Mouse (Mus musculus): ENCODE measurements around the gene Pcp4.

Gene Pcp4

DNA sequence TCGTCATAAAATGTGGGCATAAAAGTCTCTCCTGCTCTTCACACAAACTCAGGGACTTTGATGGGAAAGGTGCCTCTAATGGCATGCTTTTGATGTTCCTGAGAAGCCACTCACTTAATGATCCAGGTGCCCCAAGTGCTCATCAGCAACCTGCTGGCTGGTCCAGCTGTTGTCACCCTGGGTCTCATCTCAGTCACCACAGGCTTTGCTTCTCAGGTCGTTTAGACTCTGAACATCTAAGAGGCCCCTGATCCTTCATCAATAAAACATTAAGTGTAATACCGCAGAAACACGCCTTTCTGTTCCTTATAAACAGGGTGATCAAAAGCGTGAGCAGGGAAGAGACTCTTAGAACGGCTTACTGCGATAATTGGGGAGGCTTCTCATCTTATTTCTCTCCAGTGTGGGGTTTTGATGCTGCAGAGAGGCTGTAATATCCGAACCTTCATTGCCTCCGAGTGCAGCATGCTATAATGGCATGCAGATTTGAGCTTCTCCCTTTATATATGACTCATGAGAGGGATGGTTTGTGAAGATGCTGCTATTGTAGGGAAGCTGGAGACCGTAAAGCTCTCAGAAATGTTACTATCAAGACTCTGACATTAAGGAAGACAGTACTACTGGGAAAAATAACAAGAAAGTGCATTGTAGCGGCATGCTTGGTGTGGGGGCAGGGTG lies 19.7 kb downstream of the Pcp4 start:
- DNase-seq (ENCODE audit: extremely low spot score, low spot score) = no peak

DNA sequence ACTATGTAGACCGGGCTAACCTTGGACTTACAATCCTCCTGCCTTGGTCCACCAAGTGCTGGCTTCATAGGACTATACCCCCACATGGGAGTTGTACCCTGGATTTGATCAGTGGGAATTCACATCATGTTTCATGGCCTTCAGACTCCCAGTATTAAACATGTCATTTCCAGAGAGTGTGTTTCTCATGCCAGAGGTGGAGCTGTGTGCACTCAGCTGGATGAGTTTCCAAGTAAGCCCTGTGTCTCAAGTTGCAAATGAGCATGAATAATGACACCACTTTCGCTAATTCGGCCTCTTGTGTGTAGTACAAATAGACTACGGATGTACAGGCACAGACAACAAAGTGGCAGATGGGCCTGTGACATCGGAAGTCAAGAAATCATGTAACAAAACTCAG lies 20.6 kb downstream of the Pcp4 start:
- no peak for DNase-seq (ENCODE audit: extremely low spot score, low spot score)

DNA sequence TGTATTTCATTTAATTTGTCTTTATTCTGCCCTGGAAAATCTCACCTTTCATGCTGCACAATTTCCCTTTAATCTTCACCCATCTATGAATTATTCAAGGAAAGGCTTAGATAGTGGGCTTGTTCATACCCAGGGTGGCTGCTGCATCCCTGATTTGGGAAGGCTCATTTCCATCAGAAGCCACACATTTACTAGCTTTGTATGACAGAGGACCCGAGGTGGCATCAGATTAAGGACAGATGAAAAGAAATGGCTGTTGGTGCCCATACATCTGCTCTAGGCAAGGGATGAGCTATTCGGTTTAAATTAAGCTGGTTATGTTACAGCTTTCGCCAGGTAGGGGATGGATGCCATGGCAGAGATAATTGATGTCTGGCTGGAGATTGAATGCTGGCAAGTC lies 24.1 kb downstream of the Pcp4 start:
- no peak for DNase-seq (ENCODE audit: extremely low spot score, low spot score)

DNA sequence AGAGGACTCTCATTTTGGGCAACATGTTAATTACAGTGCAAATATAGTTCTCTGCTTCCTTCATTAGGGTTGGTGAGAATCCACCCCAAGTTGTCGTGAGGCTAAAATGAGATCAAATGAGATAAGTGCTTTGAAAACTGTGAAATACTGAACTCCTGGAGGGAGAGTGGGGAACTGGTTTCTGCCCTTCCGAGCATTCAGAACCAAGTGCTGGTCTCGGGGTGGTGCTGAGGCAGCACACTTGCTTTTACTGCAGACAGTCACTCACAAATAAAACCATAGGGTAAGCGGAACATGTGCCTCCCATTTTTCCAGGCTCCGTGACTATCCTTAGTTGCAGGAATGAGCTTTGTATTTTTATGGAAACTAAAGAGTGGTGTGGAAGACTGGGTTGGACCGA lies 26.7 kb downstream of the Pcp4 start:
- DNase-seq (ENCODE audit: extremely low spot score, low spot score) = no peak

DNA sequence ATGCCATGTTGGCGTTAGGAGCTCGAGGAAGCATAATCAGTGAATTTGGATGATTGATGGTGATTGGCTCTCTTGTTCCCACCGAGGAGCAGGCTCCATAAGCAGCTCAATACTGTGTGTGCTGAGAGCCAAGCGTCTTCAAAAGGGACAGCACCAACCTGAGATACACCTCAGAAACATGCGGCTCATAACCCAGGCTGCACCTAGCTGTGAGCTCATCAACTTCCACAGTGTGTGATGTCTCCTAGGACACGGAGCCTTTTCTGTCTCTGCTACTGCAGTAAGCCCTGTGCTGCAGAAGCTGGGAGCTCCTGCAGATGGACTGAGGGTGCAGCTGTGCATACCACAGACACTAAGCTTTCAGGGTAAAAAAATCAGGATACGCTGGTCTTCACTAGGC lies 31.5 kb downstream of the Pcp4 start:
- no peak for DNase-seq (ENCODE audit: extremely low spot score, low spot score)

DNA sequence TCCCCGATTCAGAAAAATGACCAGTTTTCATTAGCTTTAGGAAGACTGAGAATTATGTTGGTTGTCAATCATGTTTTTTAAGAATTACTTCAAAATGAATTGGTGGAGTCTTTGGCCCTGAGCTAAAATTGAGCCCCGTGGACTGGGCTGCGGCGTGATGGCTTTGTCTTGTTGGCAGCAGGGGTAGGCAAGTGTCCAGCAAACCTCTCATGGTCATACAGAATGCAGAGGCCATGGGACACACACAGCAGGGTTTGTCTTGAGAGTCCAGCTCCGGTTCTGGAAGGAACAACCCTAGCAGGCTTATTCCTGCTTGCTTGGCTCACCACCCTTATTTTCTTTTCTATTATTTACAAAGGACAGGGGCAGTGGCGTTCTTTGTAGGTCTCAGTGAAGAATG lies 33.8 kb downstream of the Pcp4 start:
- no peak for DNase-seq (ENCODE audit: extremely low spot score, low spot score)

DNA sequence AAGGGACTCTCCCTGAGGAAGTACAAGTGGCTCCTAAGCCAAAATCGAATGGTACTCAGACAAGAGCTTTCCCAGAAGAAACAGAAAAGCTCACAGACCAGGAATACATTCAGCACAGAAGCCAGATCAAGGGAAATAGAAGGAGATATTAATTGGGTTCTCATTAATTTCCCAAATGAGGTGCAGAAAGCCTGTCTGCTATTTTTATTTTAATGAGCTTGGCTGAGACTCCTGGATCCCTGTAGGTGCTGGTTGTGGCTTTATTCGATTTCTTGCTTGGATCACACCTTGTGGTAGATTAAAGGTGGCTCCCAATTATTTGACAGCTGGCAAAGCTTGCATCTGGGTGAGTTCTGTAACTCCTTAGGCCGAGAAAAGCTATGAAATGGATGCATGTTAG lies 35.2 kb downstream of the Pcp4 start:
- no peak for DNase-seq (ENCODE audit: extremely low spot score, low spot score)

DNA sequence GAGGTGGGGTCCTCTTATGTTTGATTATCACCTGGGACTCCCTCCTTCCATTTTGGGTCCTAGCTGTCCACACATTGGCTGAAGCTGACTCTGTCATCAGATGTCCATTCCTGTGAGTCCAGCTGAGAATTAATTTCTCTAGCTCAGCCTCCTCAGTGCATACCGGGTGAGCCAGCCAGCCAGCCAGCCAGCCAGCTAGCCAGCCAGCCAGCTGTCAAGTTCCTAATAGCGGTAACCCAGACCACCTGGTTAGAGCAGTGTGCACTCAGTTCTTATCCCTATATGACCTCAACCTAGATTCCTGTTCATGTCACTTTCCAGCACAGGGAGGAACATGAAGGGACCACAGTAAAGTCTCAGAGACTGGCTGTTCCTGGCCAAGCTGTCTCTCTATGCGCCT lies 47.1 kb downstream of the Pcp4 start:
- DNase-seq (ENCODE audit: extremely low spot score, low spot score) = no peak

DNA sequence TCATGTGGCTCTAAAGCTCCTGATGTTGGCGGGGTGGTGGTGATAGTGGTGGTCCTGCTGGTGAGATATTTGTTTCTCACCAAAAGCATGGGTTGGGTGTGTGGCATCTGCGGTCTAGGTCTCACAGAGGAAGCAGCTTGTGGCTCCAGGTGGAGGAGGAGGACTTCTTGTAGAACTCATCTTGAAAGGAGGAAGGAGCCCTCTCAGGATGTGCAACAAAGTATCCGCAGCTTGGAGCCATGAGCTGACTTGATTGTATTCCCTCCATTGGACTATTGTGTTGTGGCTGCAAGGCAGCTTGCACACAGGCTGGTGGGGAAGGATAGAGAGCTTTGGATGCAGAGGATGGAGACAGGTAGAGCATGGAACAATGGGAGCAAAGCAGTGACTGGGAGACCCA lies 60.1 kb downstream of the Pcp4 start:
- DNase-seq (ENCODE audit: extremely low spot score, low spot score) = no peak

DNA sequence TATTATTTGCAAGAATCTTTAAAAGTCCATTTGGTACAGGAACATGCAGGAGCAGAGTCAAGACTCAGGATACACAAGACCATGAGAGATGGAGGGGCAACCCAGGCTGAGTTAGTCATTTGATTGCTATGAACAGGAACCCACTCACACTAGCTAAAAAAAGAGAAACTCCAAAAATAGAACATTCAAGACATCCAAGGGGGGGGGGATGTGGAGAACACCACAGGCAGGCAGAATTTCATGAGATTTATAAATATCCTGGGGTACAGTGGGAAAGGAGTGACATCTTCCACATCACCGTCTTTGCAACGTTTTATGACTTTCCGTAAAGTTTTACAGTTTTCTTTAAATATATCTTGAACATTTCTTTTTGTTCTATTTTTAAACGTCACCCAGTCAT lies 61.1 kb downstream of the Pcp4 start:
- no peak for DNase-seq (ENCODE audit: extremely low spot score, low spot score)

DNA sequence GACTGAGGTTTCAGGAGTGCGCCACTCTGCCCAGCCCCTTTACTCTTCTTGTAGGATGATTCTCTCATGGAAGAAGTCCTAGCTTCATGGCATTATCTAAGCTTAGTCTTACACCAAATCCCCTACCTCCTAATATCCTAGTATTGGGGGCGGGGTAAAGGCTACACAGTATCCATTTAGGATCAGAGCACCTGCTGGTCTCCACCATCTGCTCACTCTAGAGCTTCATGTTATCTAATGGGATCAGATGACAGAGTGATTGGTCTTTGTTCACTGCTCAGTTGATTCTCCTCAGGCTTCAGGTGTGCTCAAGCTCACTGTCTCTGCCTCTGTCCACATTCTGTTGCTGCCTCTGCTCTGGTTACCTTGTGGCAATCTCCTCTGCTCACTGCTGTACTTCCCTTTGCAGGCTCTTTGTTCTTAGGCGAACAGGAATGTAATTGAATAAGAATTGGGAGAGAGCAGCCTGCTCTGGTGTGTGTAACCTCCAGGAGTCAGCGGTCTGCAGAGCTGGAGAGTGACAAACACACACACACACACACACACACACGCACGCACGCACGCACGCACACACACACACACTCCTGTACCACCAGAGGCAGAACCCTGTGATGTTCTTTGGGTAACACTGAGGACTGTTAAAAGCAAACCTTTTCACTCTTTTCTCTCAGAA lies 62.6 kb downstream of the Pcp4 start:
- DNase-seq (ENCODE audit: extremely low spot score, low spot score) = no peak

DNA sequence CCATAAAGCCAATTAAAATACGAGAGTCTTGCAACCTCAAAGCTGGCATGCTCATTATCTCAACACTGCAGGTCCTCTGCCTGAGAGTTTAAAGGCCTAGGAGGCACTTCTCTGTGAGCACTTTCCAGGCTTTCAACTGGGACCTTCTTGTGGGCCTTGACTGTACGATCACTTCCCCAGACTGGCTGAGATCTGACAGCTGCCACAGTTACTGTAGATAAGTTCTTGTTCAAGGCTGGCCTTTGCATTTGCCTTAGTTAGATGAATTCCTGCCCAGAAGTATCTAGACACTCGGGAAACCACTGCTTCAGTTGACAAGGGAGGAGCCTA lies 63.1 kb downstream of the Pcp4 start:
- DNase-seq (ENCODE audit: extremely low spot score, low spot score) = no peak

DNA sequence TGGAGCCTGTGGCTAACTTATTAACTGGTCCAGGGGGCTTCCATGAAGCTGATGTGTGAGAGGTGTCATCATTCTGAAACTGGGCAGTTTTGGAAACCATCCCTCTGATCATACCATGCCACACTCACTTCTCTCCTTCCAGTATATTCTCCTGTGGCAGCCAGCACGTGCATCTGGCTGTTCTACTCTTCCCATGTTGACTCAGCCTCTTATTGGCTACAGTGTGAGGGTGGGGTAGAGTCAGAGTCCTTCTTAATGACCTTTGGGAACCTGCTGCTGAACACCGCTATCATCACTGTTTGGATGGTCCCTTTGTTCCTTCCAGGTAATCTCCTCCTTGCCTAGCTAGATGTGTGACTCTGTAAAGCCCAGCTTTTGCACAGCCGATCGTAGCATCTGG lies 63.6 kb downstream of the Pcp4 start:
- no peak for DNase-seq (ENCODE audit: extremely low spot score, low spot score)

DNA sequence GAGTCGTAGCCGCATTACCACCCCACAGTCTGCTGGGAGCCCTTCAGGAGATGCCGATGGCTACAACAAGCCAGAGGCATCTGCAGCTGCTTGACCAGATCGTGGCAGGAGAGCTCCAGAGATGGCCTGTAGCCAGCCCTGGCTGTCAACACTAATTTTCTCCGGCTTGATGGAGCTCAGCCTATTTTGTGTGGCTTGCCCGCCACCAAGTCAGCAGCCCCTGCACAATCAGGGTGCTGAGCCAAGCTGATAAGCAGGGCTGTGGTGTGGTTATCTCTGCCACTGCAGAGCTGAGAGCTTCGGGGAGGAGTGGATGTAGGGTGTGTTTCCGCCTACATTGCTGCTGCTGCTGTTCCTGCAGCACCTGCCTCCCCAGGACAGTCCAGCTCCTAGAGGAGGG lies 66.3 kb downstream of the Pcp4 start:
- DNase-seq (ENCODE audit: extremely low spot score, low spot score) = no peak

DNA sequence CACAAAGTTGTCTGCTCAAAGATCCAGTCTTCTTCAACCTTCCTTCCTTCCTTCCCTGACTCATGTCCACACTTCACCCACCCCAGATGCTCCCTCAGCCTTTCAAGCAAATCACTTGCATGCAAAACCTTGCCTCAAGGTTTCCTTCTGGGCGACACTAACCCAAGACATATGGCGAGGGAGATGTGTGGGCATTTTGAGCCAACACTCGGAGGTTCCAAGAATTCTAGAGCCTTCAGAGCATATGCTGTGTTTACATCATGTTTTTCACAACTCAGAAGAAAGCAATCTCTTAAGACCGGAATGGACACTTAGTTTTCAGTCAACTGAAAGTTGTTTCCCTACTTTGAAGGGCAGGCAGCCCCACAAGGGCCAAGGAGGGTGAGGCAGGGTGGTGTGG lies 67.9 kb downstream of the Pcp4 start:
- no peak for DNase-seq (ENCODE audit: extremely low spot score, low spot score)

DNA sequence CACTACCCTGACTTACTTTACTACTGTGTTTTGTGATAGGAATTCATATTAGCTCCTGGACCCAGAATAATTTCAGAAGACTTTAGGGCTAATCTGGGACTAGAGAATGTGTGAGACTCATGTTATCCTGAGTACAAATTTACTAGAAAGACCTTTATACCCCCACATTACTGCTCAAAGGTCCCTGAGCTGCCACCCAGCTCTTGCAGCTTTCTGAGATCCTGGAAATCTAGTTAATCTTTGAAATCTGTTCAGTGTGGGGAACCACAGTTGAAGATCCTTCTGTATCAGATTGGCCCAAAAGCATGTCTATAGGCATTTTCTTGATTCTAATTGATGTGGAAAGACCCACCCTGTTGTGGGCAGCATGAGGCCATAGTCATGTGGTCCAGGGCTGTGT lies 69.0 kb downstream of the Pcp4 start:
- DNase-seq (ENCODE audit: extremely low spot score, low spot score) = no peak

DNA sequence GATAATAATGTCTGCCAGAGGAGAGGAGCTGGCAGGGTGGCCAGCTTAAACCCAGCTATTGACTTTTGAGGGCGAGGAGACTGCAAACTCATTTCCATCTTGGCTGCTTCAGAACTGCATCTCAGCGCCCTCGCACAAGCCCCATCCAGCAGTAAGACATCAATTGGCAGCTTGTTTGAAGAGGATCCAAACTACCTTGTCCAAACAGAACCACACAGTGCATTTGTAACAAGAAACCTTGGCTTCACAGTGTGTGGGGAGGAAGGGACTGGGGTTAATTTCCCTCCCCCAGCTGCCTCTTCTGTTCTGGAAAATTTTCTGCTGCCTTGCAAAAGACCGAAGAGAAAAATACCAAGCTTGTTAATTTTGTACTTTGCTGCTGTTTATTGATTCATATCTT lies 71.7 kb downstream of the Pcp4 start:
- no peak for DNase-seq (ENCODE audit: extremely low spot score, low spot score)

DNA sequence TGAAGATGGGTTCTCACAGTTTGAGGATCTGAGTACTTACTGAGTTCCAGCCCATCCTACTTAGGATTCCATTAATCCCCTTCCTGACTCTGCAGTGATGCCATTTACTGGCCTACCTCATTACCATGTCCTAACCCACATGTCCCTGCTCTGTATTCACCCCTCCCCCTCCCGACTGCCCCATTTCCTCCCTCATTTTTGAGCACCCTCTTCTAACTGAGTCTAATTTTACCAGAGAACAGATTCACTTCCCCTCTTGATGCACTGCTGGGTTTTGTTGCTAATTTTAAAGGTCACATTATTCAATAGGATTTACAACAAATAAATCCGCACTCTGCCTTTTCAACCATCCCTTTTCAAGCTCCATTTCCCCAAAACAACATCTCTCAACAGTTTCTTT lies 73.7 kb downstream of the Pcp4 start:
- no peak for DNase-seq (ENCODE audit: extremely low spot score, low spot score)

DNA sequence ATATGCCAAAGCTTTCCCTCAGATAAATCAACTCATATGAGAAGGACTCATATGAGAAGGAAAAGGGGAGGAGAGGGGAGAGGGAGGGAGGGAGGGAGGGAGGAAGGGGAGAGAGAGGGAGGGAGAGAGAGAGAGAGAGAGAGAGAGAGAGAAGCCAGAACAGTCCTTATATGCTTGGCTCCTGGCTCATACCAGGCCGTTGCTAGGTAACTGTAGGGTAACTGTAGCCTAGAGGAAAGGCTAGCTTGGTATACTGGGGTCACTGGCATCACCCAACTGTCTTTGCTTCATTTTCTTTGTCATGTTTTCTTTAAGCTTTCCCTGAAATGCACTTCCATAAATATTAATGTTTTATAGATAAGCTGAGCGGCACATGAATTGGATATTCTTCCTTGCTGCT lies 85.3 kb downstream of the Pcp4 start:
- DNase-seq (ENCODE audit: extremely low spot score, low spot score) = no peak

DNA sequence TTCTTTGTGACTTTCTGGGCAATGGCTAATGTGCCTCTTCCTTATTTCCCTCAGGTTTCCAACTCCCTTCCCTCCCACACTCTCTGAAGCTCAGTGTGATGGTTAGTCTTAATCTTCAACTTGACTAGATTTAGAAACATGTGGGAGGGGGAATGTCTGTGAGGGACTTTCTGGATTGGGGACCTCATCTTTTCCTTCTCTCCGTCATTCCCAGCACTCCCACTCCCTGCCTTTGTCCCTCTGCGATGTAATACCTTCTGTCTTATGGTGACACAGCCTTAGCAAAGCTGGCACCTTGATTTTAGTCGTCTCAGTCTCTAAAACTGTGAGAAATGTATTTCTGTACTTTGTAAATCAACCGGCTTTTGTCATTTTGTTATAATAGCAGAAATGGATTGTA lies 88.0 kb downstream of the Pcp4 start:
- no peak for DNase-seq (ENCODE audit: extremely low spot score, low spot score)

DNA sequence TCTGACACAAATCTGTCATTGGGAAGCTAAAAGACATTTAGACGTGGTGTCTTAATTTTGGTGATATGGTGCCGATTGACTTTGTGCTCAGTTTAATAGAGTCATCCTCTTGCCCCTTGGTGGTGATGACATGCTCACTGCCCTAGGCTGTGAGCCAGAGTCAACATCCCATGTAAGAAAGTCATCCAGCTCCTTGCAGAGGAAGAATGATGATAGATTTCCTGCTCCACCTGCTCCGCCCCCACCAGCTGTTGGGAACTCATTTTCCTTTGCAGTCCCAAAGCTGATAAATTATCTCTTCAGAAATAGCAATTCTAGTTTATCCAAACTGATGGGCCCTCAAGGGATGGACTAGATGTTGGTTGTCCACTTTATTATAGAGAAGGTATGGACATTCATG lies 89.2 kb downstream of the Pcp4 start:
- DNase-seq (ENCODE audit: extremely low spot score, low spot score) = no peak

DNA sequence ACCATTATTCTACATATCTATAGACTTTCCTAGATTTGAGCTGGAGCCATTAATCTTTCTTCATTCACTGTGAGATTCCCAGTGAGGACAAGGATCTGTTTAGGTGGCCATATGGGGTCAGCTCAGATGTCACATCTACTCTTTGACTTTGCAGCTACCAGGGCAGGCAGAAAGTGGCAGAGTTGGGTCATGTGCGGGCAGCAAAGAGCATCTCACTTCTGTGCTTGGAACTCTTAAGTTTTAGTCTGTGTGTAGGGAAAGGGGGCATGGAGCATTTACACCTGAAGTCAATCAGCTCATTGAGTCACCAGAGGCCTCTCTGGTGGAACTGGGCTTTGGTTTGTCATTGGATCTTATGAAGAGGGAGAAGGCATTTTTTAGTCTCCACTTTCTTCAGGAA lies 90.9 kb downstream of the Pcp4 start:
- no peak for DNase-seq (ENCODE audit: extremely low spot score, low spot score)

DNA sequence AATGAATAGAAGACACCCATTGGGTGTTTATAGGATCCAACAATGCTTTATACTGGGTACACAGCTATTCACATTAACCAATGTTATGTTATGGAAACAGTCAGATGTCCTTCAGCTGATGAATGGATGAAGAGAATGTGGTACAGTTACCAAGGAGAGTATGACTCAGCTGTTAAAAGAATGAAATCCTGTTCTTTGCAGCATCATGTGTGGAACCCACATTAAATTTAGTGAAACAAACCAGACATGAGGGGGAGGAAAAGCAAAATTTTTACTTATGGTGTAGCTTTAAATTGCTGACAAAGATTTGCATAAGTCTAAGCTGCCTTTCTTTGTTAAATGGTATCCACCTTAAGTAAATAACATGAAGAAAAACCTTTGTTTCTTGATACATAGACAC lies 92.4 kb downstream of the Pcp4 start:
- no peak for DNase-seq (ENCODE audit: extremely low spot score, low spot score)

Data from neural tube, embryonic 10.5 days (tissue).